Mouse (Mus musculus): ENCODE results near the gene Sptlc2.
A peak's percentile ranks its signal among the peaks of the same experiment; 100 is the strongest.

Gene Sptlc2

GRCm38 (mm10) chr12:87394316-87394715, 6.2 kb upstream of the Sptlc2 start:
- DNase-seq: no peak

DNA sequence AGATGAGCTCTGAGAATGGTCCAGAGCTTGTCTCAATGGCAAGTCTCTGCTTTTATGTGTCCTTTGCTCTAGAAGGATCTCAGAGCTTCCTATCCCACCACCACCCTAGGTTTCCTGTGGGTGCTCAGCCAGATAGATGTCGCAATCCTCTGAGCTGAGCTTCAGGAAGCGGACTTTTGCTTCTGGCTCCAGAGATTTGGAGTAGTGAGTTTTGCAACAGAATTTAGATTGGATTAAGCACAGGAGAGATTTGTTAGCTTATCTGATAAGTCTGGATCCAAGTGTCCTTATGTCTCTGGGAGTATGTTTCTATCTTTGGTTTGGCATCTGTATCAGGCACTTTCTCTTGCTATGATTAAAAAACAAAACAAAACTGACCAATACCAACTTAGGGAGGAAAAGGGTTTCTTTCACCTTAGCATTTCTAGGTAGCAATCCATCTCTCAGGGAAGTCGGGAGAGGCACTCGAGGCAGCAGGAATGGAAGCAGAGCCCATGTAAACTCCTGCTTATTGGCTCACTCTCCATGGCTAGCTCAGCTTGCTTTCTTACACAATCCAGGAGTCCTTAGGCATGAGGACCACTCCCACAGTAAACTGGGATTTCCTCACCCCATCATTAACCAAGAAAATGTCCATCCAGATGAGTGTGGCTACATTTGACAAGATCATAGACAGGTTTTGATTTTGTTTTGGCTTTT, 5.4 kb upstream of the Sptlc2 start:
- DNase-seq: no peak

- no peak for DNase-seq
These were observed 3.2 kb upstream of the Sptlc2 start for GRCm38 (mm10) chr12:87391355-87391754.

DNA sequence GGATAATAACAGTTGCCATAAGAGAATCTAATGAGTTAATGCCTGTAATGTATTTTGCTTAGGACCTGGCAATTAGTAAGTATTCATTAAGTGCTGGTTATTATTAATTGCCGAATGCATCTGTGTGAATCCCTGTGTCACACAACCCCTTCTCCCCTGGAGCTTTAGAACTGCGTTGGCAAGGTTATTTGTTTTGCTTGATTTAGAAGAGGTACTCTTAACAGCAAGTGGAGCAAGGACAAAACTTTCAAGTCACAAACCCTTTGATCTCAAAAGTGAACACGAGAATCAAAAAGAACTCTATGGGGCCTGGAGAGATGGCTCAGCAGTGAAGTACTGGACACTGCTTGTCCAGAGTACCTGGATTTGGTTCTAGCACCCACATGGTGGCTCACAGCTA, 1.1 kb upstream of the Sptlc2 start:
- peak; percentile 43 for DNase-seq

DNA sequence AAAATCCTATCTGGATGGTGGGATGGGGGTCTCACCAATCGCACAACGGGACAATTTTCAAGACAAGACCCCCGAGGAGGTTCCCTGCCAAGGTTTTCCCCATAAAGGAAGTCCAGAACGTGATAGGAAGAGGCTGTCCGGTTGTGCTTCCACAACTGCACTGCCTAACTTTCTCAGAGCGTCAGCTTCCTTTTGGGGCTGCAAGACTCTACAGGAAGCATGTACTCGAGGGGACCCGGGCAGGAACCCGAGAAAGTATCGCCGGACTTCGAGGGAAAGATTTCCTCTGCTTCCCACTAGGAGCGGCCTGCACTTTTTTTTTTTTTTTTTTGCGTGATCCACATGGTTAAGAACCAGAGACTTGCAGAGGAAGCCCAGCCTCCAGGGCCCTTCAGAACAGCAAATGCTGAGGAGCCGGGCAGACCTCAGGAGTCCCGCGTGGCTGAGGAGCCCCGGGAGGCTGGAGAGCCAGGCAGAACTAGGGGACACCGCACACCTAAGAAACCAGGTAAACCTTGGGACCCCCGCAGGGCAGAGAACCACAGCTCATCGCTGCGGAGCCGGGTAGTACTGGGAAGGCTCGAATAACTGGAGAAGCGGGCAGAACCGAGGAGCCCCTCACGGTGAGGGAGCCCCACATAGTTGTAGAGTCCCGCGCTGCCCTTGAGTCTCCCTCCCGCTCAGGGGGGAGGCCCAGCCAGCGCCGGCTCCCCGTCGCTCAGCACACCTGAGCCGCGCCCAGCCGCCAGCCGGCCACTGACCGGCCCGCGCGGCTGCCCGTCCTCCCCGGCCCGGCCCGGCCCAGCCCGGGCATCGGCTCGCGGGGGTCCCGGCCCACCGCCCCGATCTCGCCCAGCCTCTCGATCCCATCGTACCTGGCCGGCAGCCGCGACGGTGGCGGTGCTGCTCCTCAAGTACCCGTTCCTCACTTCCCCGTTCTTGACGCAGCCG, 709 bp downstream of the Sptlc2 start:
- DNase-seq: peak; percentile 59

- DNase-seq: no peak
These were observed 3.1 kb downstream of the Sptlc2 start for GRCm38 (mm10) chr12:87385051-87385450.

GRCm38 (mm10) chr12:87381380-87381682, 6.8 kb downstream of the Sptlc2 start:
- no peak for DNase-seq

- no peak for DNase-seq
These were observed 7.4 kb downstream of the Sptlc2 start for GRCm38 (mm10) chr12:87380586-87381379.

DNA sequence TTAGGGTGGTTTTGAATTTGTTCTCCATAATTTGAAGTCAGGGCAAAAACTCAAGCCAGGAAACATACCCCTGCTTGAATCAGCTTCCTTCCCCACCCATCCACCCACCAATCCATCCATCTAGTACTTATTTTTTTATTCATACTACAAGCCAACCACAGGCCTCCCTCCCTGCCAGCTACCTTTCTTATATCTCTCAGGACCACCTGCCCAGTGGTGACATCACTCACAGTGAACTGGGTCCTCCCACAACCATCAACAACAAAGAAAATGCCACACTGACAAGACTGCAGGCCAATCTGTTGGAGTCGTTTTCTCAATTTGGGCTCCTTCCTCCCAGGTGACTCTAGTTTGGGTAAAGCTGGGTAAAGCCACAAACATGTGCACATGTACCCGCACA, 8.7 kb downstream of the Sptlc2 start:
- DNase-seq: no peak

GRCm38 (mm10) chr12:87374159-87374558, 14.0 kb downstream of the Sptlc2 start:
- DNase-seq: no peak

GRCm38 (mm10) chr12:87369319-87369718, 18.8 kb downstream of the Sptlc2 start:
- no peak for DNase-seq

DNA sequence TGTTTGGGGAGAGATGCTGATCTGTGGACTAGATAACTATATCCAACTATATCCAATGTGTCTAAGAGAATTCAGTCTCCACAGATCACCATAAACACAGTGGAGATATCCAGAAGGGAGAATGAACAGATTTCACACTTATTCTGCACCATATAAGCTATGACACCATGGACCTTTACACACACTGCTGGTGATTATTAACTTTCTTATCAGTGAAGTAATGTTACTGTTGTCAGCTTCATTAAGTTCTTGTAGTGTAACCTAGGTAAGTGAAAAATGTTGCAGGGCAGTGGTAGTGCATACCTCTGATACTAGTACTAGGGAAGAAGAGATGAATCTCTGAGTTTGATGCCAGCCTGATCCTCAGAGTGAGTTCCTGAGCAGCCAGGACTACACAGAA, 20.1 kb downstream of the Sptlc2 start:
- DNase-seq: no peak

DNA sequence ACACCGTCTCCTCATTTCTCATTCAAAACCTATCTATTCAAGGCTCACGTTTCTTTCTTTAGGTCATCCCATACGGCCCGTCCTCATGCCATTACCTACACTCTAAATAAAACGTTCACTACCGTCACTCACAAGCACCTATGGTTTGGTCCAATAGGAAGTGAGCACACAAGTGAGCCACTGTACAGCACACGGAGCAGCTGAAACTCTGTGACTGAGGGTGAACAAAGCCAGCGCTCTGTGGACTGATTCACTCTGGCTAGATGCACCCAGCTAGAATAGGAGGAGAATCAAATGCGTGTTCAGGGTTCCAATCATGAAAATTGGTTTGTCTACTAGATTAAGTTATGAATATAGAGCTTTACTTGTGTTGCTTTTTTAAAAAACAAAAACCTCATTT, 22.5 kb downstream of the Sptlc2 start:
- DNase-seq: no peak

GRCm38 (mm10) chr12:87362111-87362510, 26.0 kb downstream of the Sptlc2 start:
- no peak for DNase-seq

GRCm38 (mm10) chr12:87348029-87348428, 40.1 kb downstream of the Sptlc2 start:
- no peak for DNase-seq

DNA sequence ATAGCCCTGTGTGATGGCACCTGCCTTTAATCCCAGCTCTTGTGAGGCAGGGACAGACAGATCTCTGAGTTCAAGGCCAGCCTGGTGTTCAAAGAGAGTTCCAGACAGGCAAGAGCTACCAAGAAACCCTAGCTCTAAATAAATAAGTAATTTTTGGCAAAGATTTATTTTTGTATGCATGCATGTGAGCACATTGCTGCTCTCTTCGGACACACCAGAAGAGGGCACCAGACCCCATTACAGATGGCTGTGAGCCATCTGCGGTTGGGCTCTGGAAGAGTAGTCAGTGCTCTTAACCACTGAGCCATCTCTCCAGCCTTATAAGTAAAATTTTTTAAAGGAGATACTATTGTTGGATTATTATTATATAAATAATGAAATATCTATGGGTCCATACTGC, 40.6 kb downstream of the Sptlc2 start:
- DNase-seq: no peak

DNA sequence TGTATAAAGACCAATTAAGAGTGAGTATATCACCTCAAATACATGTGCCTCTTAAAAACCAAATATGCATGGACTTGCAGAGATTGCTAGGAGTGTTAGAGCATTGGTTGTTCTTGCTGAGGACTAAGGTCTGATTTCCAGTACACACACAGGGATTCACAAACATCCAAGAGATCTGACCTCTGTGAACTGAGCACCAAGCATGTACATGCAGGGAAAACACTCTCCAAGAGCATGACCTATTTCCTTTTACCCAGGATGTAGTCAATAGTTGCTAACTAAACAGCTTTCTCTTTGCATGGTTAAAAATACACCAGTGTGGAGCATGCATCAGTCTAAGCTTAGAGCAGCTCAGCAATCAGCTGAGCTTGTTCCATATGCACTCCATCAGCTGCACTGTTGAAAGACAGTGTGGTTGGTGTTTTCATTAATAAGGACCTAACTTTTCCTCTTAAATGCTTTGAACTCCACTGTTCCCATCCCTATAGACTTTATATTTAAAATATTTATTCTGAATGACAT, 45.0 kb downstream of the Sptlc2 start:
- DNase-seq: no peak

DNA sequence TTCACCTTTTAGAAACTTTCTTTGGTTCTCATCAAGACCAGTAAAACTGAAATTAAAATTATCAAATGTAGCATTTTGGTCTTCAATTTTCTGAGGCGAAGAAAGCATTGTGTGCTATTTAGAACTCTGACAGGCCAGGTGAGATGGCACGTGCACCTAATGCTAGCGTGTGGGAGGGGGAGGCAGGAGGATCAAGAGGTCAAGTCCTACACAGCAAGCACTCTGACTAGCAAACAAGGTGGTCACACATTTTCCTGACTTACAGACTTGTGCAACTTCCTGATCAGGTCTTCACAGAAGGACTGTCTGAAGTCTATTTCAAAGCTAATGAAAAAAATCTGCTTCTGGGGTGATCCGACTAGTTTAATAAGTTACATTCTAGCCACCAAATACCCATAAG, 50.1 kb downstream of the Sptlc2 start:
- no peak for DNase-seq

GRCm38 (mm10) chr12:87334886-87335285, 53.3 kb downstream of the Sptlc2 start:
- DNase-seq: peak; percentile 36

GRCm38 (mm10) chr12:87333794-87334193, 54.4 kb downstream of the Sptlc2 start:
- DNase-seq: no peak

DNA sequence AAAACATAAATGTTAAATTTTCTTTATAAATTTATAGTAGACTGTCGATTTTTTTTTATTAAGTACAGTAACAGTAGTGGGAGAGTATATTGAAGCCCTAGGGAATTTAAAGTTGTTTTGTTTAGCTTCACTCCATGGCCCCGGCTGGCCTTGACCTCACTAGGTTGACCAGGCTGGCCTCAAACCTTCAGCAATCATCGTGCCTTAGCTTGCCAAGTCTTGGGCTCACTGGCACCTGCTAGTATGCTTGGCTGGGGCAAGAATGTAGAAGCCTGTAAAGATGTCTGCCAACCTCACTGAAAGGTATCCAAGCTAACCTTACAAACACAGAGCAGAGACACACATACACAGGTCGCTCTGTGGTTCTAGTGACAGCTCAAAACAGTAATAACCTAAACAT, 55.6 kb downstream of the Sptlc2 start:
- no peak for DNase-seq

DNA sequence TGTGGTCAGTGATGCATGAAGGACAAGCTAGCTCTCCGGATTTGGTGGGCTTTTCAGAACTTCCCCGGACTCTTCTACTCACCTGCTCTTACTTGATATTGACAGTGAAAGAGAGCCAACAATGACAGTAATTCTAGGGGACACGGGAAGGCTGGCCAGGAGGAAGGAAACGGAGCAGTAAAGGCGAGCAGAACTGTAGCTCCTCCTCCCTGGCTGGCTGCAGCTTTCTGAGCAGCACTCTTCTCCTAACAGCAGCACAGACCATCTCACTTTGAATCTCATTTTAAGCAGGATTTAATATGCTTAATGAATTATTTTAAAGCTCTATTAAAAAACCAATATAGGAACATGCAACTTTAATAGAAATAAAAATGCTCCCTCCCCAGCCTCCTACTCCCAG, 56.2 kb downstream of the Sptlc2 start:
- no peak for DNase-seq

GRCm38 (mm10) chr12:87331053-87331456, 57.1 kb downstream of the Sptlc2 start:
- no peak for DNase-seq
